In the genomic region with DNA sequence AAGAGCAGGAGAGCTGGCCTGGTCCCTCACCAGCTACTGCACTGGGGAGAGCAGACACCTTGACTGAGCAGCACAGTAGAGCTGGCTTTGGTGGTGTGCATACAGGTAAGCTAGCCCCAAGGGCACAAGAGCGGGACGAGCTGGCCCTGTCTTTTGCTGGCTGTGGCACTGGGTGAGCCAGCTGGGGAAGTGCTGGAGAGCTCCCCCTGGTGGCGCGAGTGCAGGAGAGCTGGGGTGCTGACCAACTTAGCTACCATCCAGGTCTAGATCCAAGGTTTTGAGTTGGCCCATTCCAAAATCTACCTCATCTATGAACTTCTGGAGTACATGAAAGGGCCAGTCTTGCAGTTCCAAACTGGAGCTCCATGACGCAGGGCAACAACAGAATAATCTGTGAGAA, we compare ENCODE assay signal across 10 mouse cellular contexts. TPM values are rescaled to one million over a fixed set of nuclear protein-coding genes. Genes with fewer than 3 reads are reported as not detected.
DNase-seq lines count a peak whose midpoint lies in the region; ATAC-seq and TF ChIP-seq lines count a peak whose summit lies in the region.
"Had no signal": no experiment of that assay in that cellular context is flagged by ENCODE, and none has a peak within 500 bp of the region (broad histone marks: within the 10 kb centered on the region; RNA-seq: fewer than 3 reads in every experiment).

No protein-coding gene starts in this region.

- intact Hi-C loops in heart, postnatal 10 days (cut with DNase I) = loop anchor here (5.0 to 10.0 kb wide), 2 partner anchors 84 to 153 kb away; no protein-coding TSS in a partner anchor

- no peak overlapping the region for H3K4me2 ChIP-seq in hindbrain, postnatal 0 days (ENCODE audit: low read depth, low read length)
- H3K4me2 ChIP-seq in hindbrain, embryonic 16.5 days (ENCODE audit: low read length) = no peak overlapping the region
- H3K4me2 ChIP-seq: embryonic facial prominence, embryonic 13.5 days had no signal

- no peak overlapping the region for H3K9ac ChIP-seq in hindbrain, postnatal 0 days (replicated peaks; ENCODE audit: low read length)
- H3K9ac ChIP-seq in hindbrain, embryonic 16.5 days (ENCODE audit: low read depth, low read length) = no peak overlapping the region
- H3K9ac ChIP-seq: embryonic facial prominence, embryonic 13.5 days had no signal

- WGBS in hindbrain, postnatal 0 days = 27% methylated on average over 5 of the region's 5 CpGs
- 27% methylated on average over 5 of the region's 5 CpGs for WGBS in hindbrain, embryonic 16.5 days
- 30% methylated on average over 5 of the region's 5 CpGs for WGBS in limb, embryonic 10.5 days

- H3K4me1 ChIP-seq in hindbrain, postnatal 0 days (ENCODE audit: insufficient read depth, low read length) = no peaks in the 10 kb centered on the region
- H3K4me1 ChIP-seq in hindbrain, embryonic 16.5 days (ENCODE audit: control insufficient read depth, insufficient read depth, low read depth, low read length) = no peaks in the 10 kb centered on the region
- no peaks in the 10 kb centered on the region for H3K4me1 ChIP-seq in limb, embryonic 10.5 days
- H3K4me1 ChIP-seq: embryonic facial prominence, embryonic 13.5 days had no signal

- H3K36me3 ChIP-seq in hindbrain, postnatal 0 days (ENCODE audit: insufficient read depth, low read length) = no peaks in the 10 kb centered on the region
- no peaks in the 10 kb centered on the region for H3K36me3 ChIP-seq in hindbrain, embryonic 16.5 days (ENCODE audit: control insufficient read depth, insufficient read depth, low read length)
- H3K36me3 ChIP-seq in limb, embryonic 10.5 days = no peaks in the 10 kb centered on the region
- H3K36me3 ChIP-seq: embryonic facial prominence, embryonic 13.5 days had no signal

- peak; percentile 20 for DNase-seq in hindbrain, postnatal 0 days (ENCODE audit: low spot score)
- DNase-seq in NIH3T3 (ENCODE audit: low read depth) = peak; percentile 71
- peak; percentile 18 for DNase-seq in cerebellum, adult 9-10 months
- peak; percentile 24 to 48 for DNase-seq in heart, postnatal 10 days
- peak; percentile 71 for DNase-seq in limb, embryonic 10.5 days (ENCODE audit: low spot score)
- peak; percentile 67 for DNase-seq in thymus, postnatal 14 days

- peak; percentile 60 for TF ChIP-seq CTCF in hindbrain, postnatal 0 days (IDR thresholded peaks at IDR 0.05; ENCODE audit: low read depth)

- no peak for ATAC-seq in hindbrain, postnatal 0 days
- no peak for ATAC-seq in hindbrain, embryonic 16.5 days
- ATAC-seq in neutrophil, adult 5-6 weeks (ENCODE audit: extremely low read depth, insufficient number of reproducible peaks, low FRiP score, poor library complexity, severe bottlenecking) = peak; percentile 23; the same call in 1 of the 2 replicates

- H3K4me3 ChIP-seq in hindbrain, postnatal 0 days (ENCODE audit: low read length) = no peak overlapping the region
- no peak overlapping the region for H3K4me3 ChIP-seq in hindbrain, embryonic 16.5 days (ENCODE audit: low read length)
- H3K4me3 ChIP-seq in limb, embryonic 10.5 days = no peak overlapping the region
- H3K4me3 ChIP-seq: embryonic facial prominence, embryonic 13.5 days had no signal

- H3K9me3 ChIP-seq in hindbrain, postnatal 0 days (ENCODE audit: low read length) = no peaks in the 10 kb centered on the region
- no peaks in the 10 kb centered on the region for H3K9me3 ChIP-seq in hindbrain, embryonic 16.5 days (ENCODE audit: control insufficient read depth, low read length)
- H3K9me3 ChIP-seq in limb, embryonic 10.5 days (replicated peaks) = no peaks in the 10 kb centered on the region
- H3K9me3 ChIP-seq: embryonic facial prominence, embryonic 13.5 days had no signal

- no peak overlapping the region for H3K27ac ChIP-seq in hindbrain, postnatal 0 days
- no peak overlapping the region for H3K27ac ChIP-seq in hindbrain, embryonic 16.5 days (ENCODE audit: low read depth, low read length)
- no peak overlapping the region for H3K27ac ChIP-seq in limb, embryonic 10.5 days
- H3K27ac ChIP-seq: embryonic facial prominence, embryonic 13.5 days; macrophage had no signal

- no peaks in the 10 kb centered on the region for H3K27me3 ChIP-seq in hindbrain, postnatal 0 days (ENCODE audit: insufficient read depth, low read length)
- H3K27me3 ChIP-seq in hindbrain, embryonic 16.5 days (replicated peaks; ENCODE audit: control insufficient read depth, insufficient read depth, low read length) = no peaks in the 10 kb centered on the region
- H3K27me3 ChIP-seq in limb, embryonic 10.5 days (ENCODE audit: low read depth, poor library complexity, severe bottlenecking) = no peaks in the 10 kb centered on the region
- H3K27me3 ChIP-seq: embryonic facial prominence, embryonic 13.5 days had no signal

RNA-seq across cellular contexts. Expression of gene Slc5a4b, which starts 7.2 kb away (rescaled TPM):
- not detected in 2 replicates for total RNA-seq in hindbrain, postnatal 0 days (2014; rRNA removed)
- 0.08 TPM in 1 of 2 replicates, not detected in the other for polyA plus RNA-seq in hindbrain, postnatal 0 days (2015; fragmentation: Nextera tagmentation; extraction: Ambion mirVana)
- polyA plus RNA-seq in hindbrain, embryonic 16.5 days (2015; fragmentation: Nextera tagmentation; extraction: Ambion mirVana) = 0.07 TPM in 1 of 2 replicates, not detected in the other
- not detected for total RNA-seq in heart, postnatal 10 days (2021)
- 0.04 TPM in 1 of 2 replicates, not detected in the other for polyA plus RNA-seq in limb, embryonic 10.5 days (2016; fragmentation: Nextera tagmentation; extraction: Ambion mirVana)
- total RNA-seq in neutrophil, adult 5-6 weeks (2017) = not detected in 2 replicates
- polyA plus RNA-seq: embryonic facial prominence, embryonic 13.5 days; macrophage had no signal

RNA-seq across cellular contexts. Expression of gene Slc5a4a, which starts 29.3 kb away (rescaled TPM):
- total RNA-seq in hindbrain, postnatal 0 days (2014; rRNA removed) = 0.07 TPM in 1 of 2 replicates, not detected in the other
- not detected in 2 replicates for polyA plus RNA-seq in hindbrain, postnatal 0 days (2015; fragmentation: Nextera tagmentation; extraction: Ambion mirVana)
- 0.10 and 0.11 TPM in 2 replicates for polyA plus RNA-seq in hindbrain, embryonic 16.5 days (2015; fragmentation: Nextera tagmentation; extraction: Ambion mirVana)
- total RNA-seq in heart, postnatal 10 days (2021) = not detected
- not detected in 2 replicates for polyA plus RNA-seq in limb, embryonic 10.5 days (2016; fragmentation: Nextera tagmentation; extraction: Ambion mirVana)
- not detected in 2 replicates for total RNA-seq in neutrophil, adult 5-6 weeks (2017)
- polyA plus RNA-seq: embryonic facial prominence, embryonic 13.5 days; macrophage had no signal

Comparison
In these comparisons a context has a peak if more than half of its experiments do, and no peak if none do; other contexts are left out.
1. DNase-seq: peak in every context shown above with its lines; median percentile 71 in NIH3T3; 71 in limb, embryonic 10.5 days; 67 in thymus, postnatal 14 days; 36 in heart, postnatal 10 days; 20 in hindbrain, postnatal 0 days; 18 in cerebellum, adult 9-10 months.